Mouse (Mus musculus): Measurements from ENCODE around the gene Gm9844. TPM values are rescaled to one million over a fixed set of nuclear protein-coding genes. Genes with fewer than 3 reads are reported as not detected.
A peak's percentile ranks its signal among the peaks of the same experiment; 100 is the strongest.

Gene Gm9844
- total and polyA plus RNA-seq, 2 experiments: not detected

DNA sequence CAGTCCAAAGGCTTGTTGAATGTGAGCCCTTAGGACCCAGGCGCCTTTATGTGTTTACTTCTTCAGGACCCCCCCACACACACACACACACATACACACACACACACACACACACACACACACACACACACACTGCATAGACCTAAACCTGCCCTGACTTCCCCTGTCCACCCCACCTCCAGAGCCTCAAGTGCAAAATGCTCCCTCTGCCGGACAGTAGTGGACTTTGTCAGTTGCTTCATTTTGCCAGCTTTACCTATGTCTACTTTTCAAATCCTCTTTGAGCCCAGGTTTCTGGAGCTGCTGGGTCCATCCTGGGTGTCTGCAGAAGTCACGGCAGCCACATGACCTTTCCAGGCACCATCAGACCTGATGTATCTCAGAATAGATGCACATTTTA, 42.9 kb downstream of the Gm9844 start:
- 0 out of 2 replicates have a peak overlapping the region, but pooled peaks have one; percentile 56 for H3K27ac ChIP-seq (replicated peaks; ENCODE audit: insufficient read depth, low read depth, low read length)

DNA sequence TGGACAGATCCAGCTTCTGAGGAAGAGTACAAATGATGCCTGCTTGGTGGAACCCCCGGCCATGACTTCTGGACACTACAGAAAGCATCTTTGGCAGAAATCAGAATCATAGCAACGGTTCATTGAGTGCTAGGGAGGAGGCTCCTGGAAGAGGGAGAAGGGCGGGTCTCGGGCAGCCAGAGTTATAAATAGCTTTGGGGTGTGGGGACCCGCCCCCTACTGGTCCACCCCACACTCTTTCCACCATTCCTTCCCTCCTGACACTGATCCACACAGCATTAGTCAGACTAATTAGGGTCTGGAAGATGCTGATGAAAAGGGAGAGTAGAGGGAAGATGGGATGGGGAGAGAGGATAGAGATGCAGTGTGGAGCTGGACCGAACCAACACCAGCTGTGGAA, 44.5 kb downstream of the Gm9844 start:
- TF ChIP-seq POLR2A (IDR thresholded peaks at IDR 0.05; ENCODE audit: extremely low read depth, insufficient read depth, low read length): no peak
- TF ChIP-seq CTCF (IDR thresholded peaks at IDR 0.05; ENCODE audit: low read depth, low read length): no peak
- H3K27me3 ChIP-seq (ENCODE audit: control insufficient read depth, insufficient read depth, low read length): no peaks in the 10 kb centered on the region
- DNase-seq (ENCODE audit: extremely low read depth, low read depth, low spot score): no peak
- H3K4me3 ChIP-seq (ENCODE audit: insufficient read depth, low read depth, low read length): no peak overlapping the region
- 62% methylated on average over 6 of the region's 6 CpGs for WGBS
- no peak overlapping the region for H3K27ac ChIP-seq (replicated peaks; ENCODE audit: insufficient read depth, low read depth, low read length)
- no peaks in the 10 kb centered on the region for H3K36me3 ChIP-seq (ENCODE audit: control insufficient read depth, insufficient read depth, low read length)
- no peak overlapping the region for H3K9ac ChIP-seq (ENCODE audit: low read depth, low read length)
- peaks cover 8% of the 10 kb centered on the region; the same call in 1 of the 2 replicates for H3K79me2 ChIP-seq (ENCODE audit: control insufficient read depth, insufficient read depth, low read length)
- H3K4me1 ChIP-seq (ENCODE audit: control insufficient read depth, insufficient read depth, low read length): peaks cover 11% of the 10 kb centered on the region

More for the DNA sequence above, 42.9 kb downstream of the Gm9844 start:
- 3% methylated on average over 3 of the region's 3 CpGs for WGBS
- Histone ChIP-seq H3K4me1 (ENCODE audit: control insufficient read depth, insufficient read depth, low read length) (peaks cover 11% of the 10 kb centered on the region), H3K9ac (ENCODE audit: low read depth, low read length) (peak overlapping the region; percentile 87), H3K36me3 (ENCODE audit: control insufficient read depth, insufficient read depth, low read length) (no peaks in the 10 kb centered on the region), H3K27me3 (ENCODE audit: control insufficient read depth, insufficient read depth, low read length) (no peaks in the 10 kb centered on the region), H3K79me2 (ENCODE audit: control insufficient read depth, insufficient read depth, low read length) (peaks cover 8% of the 10 kb centered on the region; the same call in 1 of the 2 replicates), H3K4me3 (ENCODE audit: insufficient read depth, low read depth, low read length) (peak overlapping the region; percentile 81; the same call in 1 of the 2 replicates)
- TF ChIP-seq CTCF (IDR thresholded peaks at IDR 0.05; ENCODE audit: low read depth, low read length) (peak; percentile 76), POLR2A (IDR thresholded peaks at IDR 0.05; ENCODE audit: extremely low read depth, insufficient read depth, low read length) (no peak)
- peak; percentile 70 for DNase-seq (ENCODE audit: extremely low read depth, low read depth, low spot score)

DNA sequence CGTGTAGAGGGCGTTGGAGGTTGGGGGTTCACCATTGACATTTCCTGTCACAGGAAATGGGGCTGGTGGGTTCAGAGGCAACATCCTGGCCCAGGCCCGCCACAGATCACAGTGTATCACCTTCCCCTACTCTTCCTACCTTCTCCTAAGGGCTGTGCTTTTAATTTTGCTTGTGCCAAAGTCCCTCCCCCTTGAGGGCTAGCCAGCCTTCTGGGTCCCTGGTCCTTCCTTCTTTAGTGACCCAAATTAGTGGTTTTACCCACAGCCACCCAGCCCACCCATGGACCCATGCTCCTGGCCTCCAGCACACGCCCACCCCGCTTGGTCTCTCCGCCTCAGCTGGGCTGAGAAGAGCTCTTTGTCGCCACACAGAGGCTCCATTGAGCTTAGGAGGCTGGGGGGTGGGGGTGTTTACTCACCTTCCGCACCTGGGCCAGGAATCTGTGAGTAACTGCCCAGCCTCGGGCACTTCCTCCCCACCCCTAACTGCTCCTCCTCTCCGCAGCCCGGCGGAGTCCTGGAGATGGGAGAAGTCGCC, 45.3 kb downstream of the Gm9844 start:
- TF ChIP-seq POLR2A (IDR thresholded peaks at IDR 0.05; ENCODE audit: extremely low read depth, insufficient read depth, low read length) (no peak), CTCF (IDR thresholded peaks at IDR 0.05; ENCODE audit: low read depth, low read length) (no peak)
- H3K79me2 ChIP-seq (ENCODE audit: control insufficient read depth, insufficient read depth, low read length): peaks cover 8% of the 10 kb centered on the region; the same call in 1 of the 2 replicates
- H3K9ac ChIP-seq (ENCODE audit: low read depth, low read length): no peak overlapping the region
- H3K4me3 ChIP-seq (ENCODE audit: insufficient read depth, low read depth, low read length): no peak overlapping the region
- no peaks in the 10 kb centered on the region for H3K27me3 ChIP-seq (ENCODE audit: control insufficient read depth, insufficient read depth, low read length)
- H3K4me1 ChIP-seq (ENCODE audit: control insufficient read depth, insufficient read depth, low read length): peaks cover 9% of the 10 kb centered on the region
- no peak overlapping the region for H3K27ac ChIP-seq (replicated peaks; ENCODE audit: insufficient read depth, low read depth, low read length)
- no peaks in the 10 kb centered on the region for H3K36me3 ChIP-seq (ENCODE audit: control insufficient read depth, insufficient read depth, low read length)
- WGBS: 66% methylated on average over 13 of the region's 13 CpGs
- DNase-seq (ENCODE audit: extremely low read depth, low read depth, low spot score): no peak

Other genes starting within 250 kb of the Gm9844 start
- not detected in 2 replicates for gene Lypd3, start 225.7 kb upstream of the Gm9844 start, total RNA-seq (2014; rRNA removed)
- gene Lypd3, start 225.7 kb upstream of the Gm9844 start, polyA plus RNA-seq (2012; rRNA removed): not detected in 2 replicates
- not detected in 2 replicates for gene Tex101, start 185.5 kb upstream of the Gm9844 start, total RNA-seq (2014; rRNA removed)
- not detected in 2 replicates for gene Tex101, start 185.5 kb upstream of the Gm9844 start, polyA plus RNA-seq (2012; rRNA removed)
- gene BC049730, start 153.0 kb upstream of the Gm9844 start, total RNA-seq (2014; rRNA removed): not detected in 2 replicates
- gene BC049730, start 153.0 kb upstream of the Gm9844 start, polyA plus RNA-seq (2012; rRNA removed): not detected in 2 replicates
- not detected in 2 replicates for gene Gm4763, start 135.3 kb upstream of the Gm9844 start, total RNA-seq (2014; rRNA removed)
- not detected in 2 replicates for gene Gm4763, start 135.3 kb upstream of the Gm9844 start, polyA plus RNA-seq (2012; rRNA removed)
- not detected in 2 replicates for gene Cd177, start 101.9 kb upstream of the Gm9844 start, total RNA-seq (2014; rRNA removed)
- 0.06 and 0.09 TPM in 2 replicates for gene Cd177, start 101.9 kb upstream of the Gm9844 start, polyA plus RNA-seq (2012; rRNA removed)
- gene Ceacam10, start 85.0 kb upstream of the Gm9844 start, total RNA-seq (2014; rRNA removed): not detected in 2 replicates
- gene Ceacam10, start 85.0 kb upstream of the Gm9844 start, polyA plus RNA-seq (2012; rRNA removed): not detected in 2 replicates
- gene Lypd4, start 7.7 kb downstream of the Gm9844 start, total RNA-seq (2014; rRNA removed): not detected in 2 replicates
- not detected in 2 replicates for gene Lypd4, start 7.7 kb downstream of the Gm9844 start, polyA plus RNA-seq (2012; rRNA removed)
- not detected in 2 replicates for gene Dmrtc2, start 7.8 kb downstream of the Gm9844 start, total RNA-seq (2014; rRNA removed)
- not detected in 2 replicates for gene Dmrtc2, start 7.8 kb downstream of the Gm9844 start, polyA plus RNA-seq (2012; rRNA removed)
- 205 and 255 TPM in 2 replicates for gene Rps19, start 22.2 kb downstream of the Gm9844 start, total RNA-seq (2014; rRNA removed)
- gene Rps19, start 22.2 kb downstream of the Gm9844 start, polyA plus RNA-seq (2012; rRNA removed): 191 and 262 TPM in 2 replicates
- 0.18 and 0.60 TPM in 2 replicates for gene Cd79a, start 35.2 kb downstream of the Gm9844 start, total RNA-seq (2014; rRNA removed)
- 2.0 and 5.7 TPM in 2 replicates for gene Cd79a, start 35.2 kb downstream of the Gm9844 start, polyA plus RNA-seq (2012; rRNA removed)
- 8.5 and 15.5 TPM in 2 replicates for gene Arhgef1, start 40.7 kb downstream of the Gm9844 start, total RNA-seq (2014; rRNA removed)
- gene Arhgef1, start 40.7 kb downstream of the Gm9844 start, polyA plus RNA-seq (2012; rRNA removed): 46.6 and 62.9 TPM in 2 replicates
- not detected in 2 replicates for gene Gm4881, start 82.3 kb downstream of the Gm9844 start, total RNA-seq (2014; rRNA removed)
- gene Gm4881, start 82.3 kb downstream of the Gm9844 start, polyA plus RNA-seq (2012; rRNA removed): not detected in 2 replicates
- 130 and 148 TPM in 2 replicates for gene Rabac1, start 110.5 kb downstream of the Gm9844 start, total RNA-seq (2014; rRNA removed)
- 230 and 233 TPM in 2 replicates for gene Rabac1, start 110.5 kb downstream of the Gm9844 start, polyA plus RNA-seq (2012; rRNA removed)
- gene Atp1a3, start 143.7 kb downstream of the Gm9844 start, total RNA-seq (2014; rRNA removed): 0.28 and 0.40 TPM in 2 replicates
- 0.06 and 0.37 TPM in 2 replicates for gene Atp1a3, start 143.7 kb downstream of the Gm9844 start, polyA plus RNA-seq (2012; rRNA removed)
- 2.3 and 2.4 TPM in 2 replicates for gene Grik5, start 210.1 kb downstream of the Gm9844 start, total RNA-seq (2014; rRNA removed)
- 10.2 and 14.0 TPM in 2 replicates for gene Grik5, start 210.1 kb downstream of the Gm9844 start, polyA plus RNA-seq (2012; rRNA removed)
- gene Zfp574, start 210.4 kb downstream of the Gm9844 start, total RNA-seq (2014; rRNA removed): 2.3 and 3.1 TPM in 2 replicates
- gene Zfp574, start 210.4 kb downstream of the Gm9844 start, polyA plus RNA-seq (2012; rRNA removed): 16.7 and 17.2 TPM in 2 replicates

Data from liver, adult 2 months (tissue).